Mouse (Mus musculus) layer of hippocampus, adult 2 months (tissue): ENCODE results near the gene Tex36. TPM values are rescaled to one million over a fixed set of nuclear protein-coding genes. Genes with fewer than 3 reads are reported as not detected.
A peak's percentile ranks its signal among the peaks of the same experiment; 100 is the strongest.

Experiments used
- DNase-seq, 2 experiments: peaks; one replicate each; pipeline ENCODE4 v3.0.0; 2022; ENCODE audit warnings: low spot score in 2 of 2
- H3K27ac ChIP-seq: fragments of 200-600 bp; 2 replicates; pipeline ENCODE4 v1.8.1; 2022
- H3K4me3 ChIP-seq: fragments of 200-600 bp; 2 replicates; pipeline ENCODE4 v1.8.1; 2022; ENCODE audit warnings: mild to moderate bottlenecking
- CTCF ChIP-seq: fragments of 200-600 bp; conservative IDR thresholded peaks from 2 replicates; pipeline ENCODE4 v1.8.1; 2022; ENCODE audit warnings: antibody characterized with exemption, mild to moderate bottlenecking, moderate library complexity
- total RNA-seq, 2 experiments: library from RNA; stranded (reverse); gene quantifications; 2 replicates each; pipeline ENCODE4 v1.2.3; 2021

The Tex36 gene
- total RNA-seq, 2 experiments from 2014 or later: not detected

- no peak for TF ChIP-seq CTCF
- Histone ChIP-seq H3K27ac (no peak overlapping the region), H3K4me3 (no peak overlapping the region)
- no peak for DNase-seq
Measured at GRCm38 (mm10) chr7:133576281-133576680, 25.7 kb downstream of the Tex36 start.

- TF ChIP-seq CTCF: peak; percentile 68
- DNase-seq: no peak
- 0 out of 2 replicates have a peak overlapping the region, but pooled peaks have one; percentile 19 for H3K27ac ChIP-seq
- peak overlapping the region; percentile 40 for H3K4me3 ChIP-seq
Measured at GRCm38 (mm10) chr7:133571927-133572326, 30.0 kb downstream of the Tex36 start.

GRCm38 (mm10) chr7:133569194-133569880, 32.6 kb downstream of the Tex36 start:
- TF ChIP-seq CTCF: no peak
- H3K4me3 ChIP-seq: no peak overlapping the region
- DNase-seq: no peak
- H3K27ac ChIP-seq: no peak overlapping the region

- Histone ChIP-seq H3K4me3 (no peak overlapping the region), H3K27ac (no peak overlapping the region)
- no peak for TF ChIP-seq CTCF
- no peak for DNase-seq
Measured at GRCm38 (mm10) chr7:133564600-133564999, 37.4 kb downstream of the Tex36 start.

GRCm38 (mm10) chr7:133563175-133563824, 38.7 kb downstream of the Tex36 start:
- no peak for TF ChIP-seq CTCF
- no peak overlapping the region for H3K27ac ChIP-seq
- no peak for DNase-seq
- no peak overlapping the region for H3K4me3 ChIP-seq

GRCm38 (mm10) chr7:133555786-133556492, 46.0 kb downstream of the Tex36 start:
- H3K27ac ChIP-seq: no peak overlapping the region
- H3K4me3 ChIP-seq: no peak overlapping the region
- TF ChIP-seq CTCF: peak; percentile 76
- peak in 1 of 2 experiments; percentile 25 for DNase-seq

GRCm38 (mm10) chr7:133552306-133552991, 49.5 kb downstream of the Tex36 start:
- Histone ChIP-seq H3K4me3 (no peak overlapping the region), H3K27ac (no peak overlapping the region)
- no peak for DNase-seq
- TF ChIP-seq CTCF: no peak

GRCm38 (mm10) chr7:133551000-133551399, 51.0 kb downstream of the Tex36 start:
- H3K4me3 ChIP-seq: no peak overlapping the region
- H3K27ac ChIP-seq: no peak overlapping the region
- no peak for DNase-seq
- no peak for TF ChIP-seq CTCF

- no peak for TF ChIP-seq CTCF
- no peak for DNase-seq
- H3K4me3 ChIP-seq: no peak overlapping the region
- no peak overlapping the region for H3K27ac ChIP-seq
Measured at GRCm38 (mm10) chr7:133548434-133548833, 53.5 kb downstream of the Tex36 start.

- no peak for TF ChIP-seq CTCF
- Histone ChIP-seq H3K4me3 (no peak overlapping the region), H3K27ac (no peak overlapping the region)
- DNase-seq: no peak
Measured at GRCm38 (mm10) chr7:133545631-133546030, 56.3 kb downstream of the Tex36 start.

GRCm38 (mm10) chr7:133544966-133545365, 57.0 kb downstream of the Tex36 start:
- H3K4me3 ChIP-seq: no peak overlapping the region
- DNase-seq: no peak
- no peak overlapping the region for H3K27ac ChIP-seq
- TF ChIP-seq CTCF: no peak

- no peak overlapping the region for H3K4me3 ChIP-seq
- TF ChIP-seq CTCF: no peak
- peak overlapping the region; percentile 70 for H3K27ac ChIP-seq
- DNase-seq: peak; percentile 47 to 70
Measured at GRCm38 (mm10) chr7:133543131-133543530, 58.8 kb downstream of the Tex36 start.

- no peak overlapping the region for H3K27ac ChIP-seq
- TF ChIP-seq CTCF: no peak
- H3K4me3 ChIP-seq: no peak overlapping the region
- no peak for DNase-seq
Measured at GRCm38 (mm10) chr7:133537366-133537765, 64.6 kb downstream of the Tex36 start.

Other genes with a start within 250 kb of the Tex36 start
- 10 to 100 TPM; 29.0 to 30.5 TPM for gene Edrf1, start 35.4 kb upstream of the Tex36 start, total RNA-seq
- gene Mmp21, start 77.9 kb upstream of the Tex36 start, total RNA-seq: under 1 TPM; 0.12 to 0.41 TPM
- 10 to 100 TPM; 68.7 to 69.9 TPM for gene Bccip, start 107.2 kb upstream of the Tex36 start, total RNA-seq
- gene Uros, start 107.9 kb upstream of the Tex36 start, total RNA-seq: 10 to 100 TPM; 17.7 to 21.3 TPM
- gene Fank1, start 174.7 kb upstream of the Tex36 start, total RNA-seq: 1 to 10 TPM; 2.0 to 2.5 TPM
- gene Dhx32, start 180.6 kb upstream of the Tex36 start, total RNA-seq: 10 to 100 TPM; 36.5 to 39.2 TPM